Mouse (Mus musculus) ES-Bruce4 (cell line): Measurements from ENCODE around the gene Noxo1.

Source experiments
- CTCF ChIP-seq: IDR thresholded peaks from one replicate; pipeline ENCODE4 v1.8.1; 2011; ENCODE audit warnings: low read depth, low read length
- EP300 ChIP-seq: IDR thresholded peaks from 2 replicates; pipeline ENCODE4 v1.6.1; 2011; ENCODE audit warnings: low read depth, low read length; ENCODE audit not compliant: insufficient read depth
- POLR2A ChIP-seq: IDR thresholded peaks from one replicate; pipeline ENCODE4 v1.8.1; 2011; ENCODE audit warnings: low read length; ENCODE audit not compliant: insufficient read depth

GRCm38 (mm10) chr17:24650766-24651165 lies 45.3 kb upstream of the Noxo1 start:
- TF ChIP-seq POLR2A: no peak
- TF ChIP-seq CTCF: no peak
- no peak for TF ChIP-seq EP300
